Mouse (Mus musculus) cerebellum, adult 2 months (tissue): ENCODE data around the gene Sned1.

ENCODE experiments used
- CTCF ChIP-seq: fragments of 200-500 bp; IDR thresholded peaks from 2 replicates; pipeline ENCODE4 v1.5.1; 2011; ENCODE audit warnings: low read depth, mild to moderate bottlenecking, control low read depth, low read length, moderate library complexity, borderline replicate concordance; ENCODE audit not compliant: insufficient read depth
- POLR2A ChIP-seq: fragments of 200-500 bp; IDR thresholded peaks from 2 replicates; pipeline ENCODE4 v1.6.1; 2011; ENCODE audit warnings: low read length, control low read depth, borderline replicate concordance; ENCODE audit not compliant: insufficient read depth

DNA sequence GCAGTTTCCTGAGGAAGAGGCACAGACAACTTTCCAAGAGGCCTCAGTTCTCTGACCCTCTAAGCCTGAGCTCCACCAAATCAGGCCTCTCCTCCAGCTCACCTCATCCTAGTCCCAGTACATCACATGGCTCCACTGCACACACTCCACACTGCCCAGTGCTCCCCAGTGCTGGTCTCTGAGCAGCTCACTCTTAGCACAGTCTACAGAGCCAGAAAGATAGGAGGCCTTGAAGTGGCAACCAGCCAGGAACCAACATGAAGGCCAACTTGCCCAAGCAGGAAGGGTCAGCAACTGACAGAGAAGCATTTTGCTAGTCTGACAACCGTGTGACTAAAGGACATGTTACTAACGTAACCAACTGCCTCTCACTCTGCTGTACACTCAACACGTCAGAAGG, 64.9 kb downstream of the Sned1 start:
- TF ChIP-seq POLR2A (no peak), CTCF (no peak)
